Mouse (Mus musculus): ENCODE measurements around the gene Gm11168. TPM values are rescaled to one million over a fixed set of nuclear protein-coding genes. Genes with fewer than 3 reads are reported as not detected.
"Not testable (repeated sequence)": the region's sequence is repeated elsewhere in the genome, so short reads cannot be mapped to it uniquely, and the experiment has no call there.

Gm11168 gene
- polyA plus RNA-seq, 1 experiment: 2.1 TPM

DNA sequence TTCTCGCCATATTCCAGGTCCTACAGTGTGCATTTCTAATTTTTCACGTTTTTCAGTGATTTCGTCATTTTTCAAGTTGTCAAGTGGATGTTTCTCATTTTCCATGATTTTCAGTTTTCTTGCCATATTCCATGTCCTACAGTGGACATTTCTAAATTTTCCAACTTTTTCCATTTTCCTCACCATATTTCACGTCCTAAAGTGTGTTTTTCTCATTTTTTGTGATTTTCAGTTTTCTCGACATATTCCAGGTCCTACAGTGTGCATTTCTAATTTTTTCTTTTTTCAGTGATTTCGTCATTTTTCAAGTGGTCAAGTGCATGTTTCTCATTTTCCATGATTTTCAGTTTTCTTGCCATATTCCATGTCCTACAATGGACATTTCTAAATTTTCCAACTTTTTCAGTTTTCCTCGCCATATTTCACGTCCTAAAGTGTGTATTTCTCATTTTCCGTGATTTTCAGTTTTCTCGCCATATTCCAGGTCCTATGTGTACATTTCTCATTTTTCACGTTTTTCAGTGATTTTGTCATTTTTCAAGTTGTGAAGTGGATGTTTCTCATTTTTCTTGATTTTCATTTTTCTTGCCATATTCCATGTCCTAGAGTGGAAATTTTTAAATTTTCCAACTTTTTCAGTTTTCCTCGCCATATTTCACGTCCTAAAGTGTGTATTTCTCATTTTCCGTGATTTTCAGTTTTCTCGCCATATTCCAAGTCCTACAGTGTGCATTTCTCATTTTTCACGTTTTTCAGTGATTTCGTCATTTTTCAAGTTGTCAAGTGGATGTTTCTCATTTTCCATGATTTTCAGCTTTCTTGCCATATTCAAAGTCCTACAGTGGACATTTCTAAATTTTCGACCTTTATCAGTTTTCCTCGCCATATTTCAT is 16.9 kb downstream of the Gm11168 start:
- not testable (repeated sequence) for H3K4me3 ChIP-seq (ENCODE audit: insufficient read depth, low read length); H3K27ac ChIP-seq (ENCODE audit: insufficient read depth, low read length); H3K4me1 ChIP-seq (ENCODE audit: control insufficient read depth, insufficient read depth, low read length)

DNA sequence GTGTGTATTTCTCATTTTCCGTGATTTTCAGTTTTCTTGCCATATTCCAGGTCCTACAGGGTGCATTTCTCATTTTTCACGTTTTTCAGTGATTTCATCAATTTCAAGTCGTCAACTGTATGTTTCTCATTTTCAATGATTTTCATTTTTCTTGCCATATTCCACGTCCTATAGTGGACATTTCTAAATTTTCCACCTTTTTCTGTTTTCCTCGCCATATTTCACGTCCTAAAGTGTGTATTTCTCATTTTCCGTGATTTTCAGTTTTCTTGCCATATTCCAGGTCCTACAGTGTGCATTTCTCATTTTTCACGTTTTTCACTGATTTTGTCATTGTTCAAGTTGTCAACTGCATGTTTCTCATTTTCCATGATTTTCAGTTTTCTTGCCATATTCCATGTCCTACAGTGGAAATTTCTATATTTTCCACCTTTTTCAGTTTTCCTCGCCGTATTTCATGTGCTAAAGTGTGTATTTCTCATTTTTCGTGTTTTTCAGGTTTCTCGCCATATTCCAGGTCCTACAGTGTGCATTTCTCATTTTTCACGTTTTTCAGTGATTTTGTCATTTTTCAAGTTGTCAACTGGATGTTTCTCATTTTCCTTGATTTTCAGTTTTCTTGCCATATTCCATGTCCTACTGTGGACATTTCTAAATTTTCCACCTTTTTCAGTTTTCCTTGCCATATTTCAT is 19.3 kb downstream of the Gm11168 start:
- H3K4me3 ChIP-seq (ENCODE audit: insufficient read depth, low read length); H3K27ac ChIP-seq (ENCODE audit: insufficient read depth, low read length); H3K4me1 ChIP-seq (ENCODE audit: control insufficient read depth, insufficient read depth, low read length): not testable (repeated sequence)

DNA sequence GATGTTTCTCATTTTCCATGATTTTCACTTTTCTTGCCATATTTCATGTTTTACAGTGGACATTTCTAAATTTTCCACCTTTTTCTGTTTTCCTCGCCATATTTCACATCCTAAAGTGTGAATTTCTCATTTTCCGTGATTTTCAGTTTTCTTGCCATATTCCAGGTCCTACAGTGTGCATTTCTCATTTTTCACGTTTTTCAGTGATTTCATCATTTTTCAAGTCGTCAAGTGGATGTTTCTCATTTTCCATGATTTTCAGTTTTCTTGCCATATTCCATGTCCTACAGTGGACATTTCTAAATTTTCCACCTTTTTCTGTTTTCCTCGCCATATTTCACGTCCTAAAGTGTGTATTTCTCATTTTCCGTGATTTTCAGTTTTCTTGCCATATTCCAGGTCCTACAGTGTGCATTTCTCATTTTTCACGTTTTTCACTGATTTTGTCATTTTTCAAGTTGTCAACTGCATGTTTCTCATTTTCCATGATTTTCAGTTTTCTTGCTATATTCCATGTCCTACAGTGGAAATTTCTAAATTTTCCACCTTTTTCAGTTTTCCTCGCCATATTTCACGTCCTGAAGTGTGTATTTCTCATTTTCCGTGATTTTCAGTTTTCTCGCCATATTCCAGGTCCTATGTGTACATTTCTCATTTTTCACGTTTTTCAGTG is 20.3 kb downstream of the Gm11168 start, which contains the start of gene Gm10718:
Gene Gm10718, plus strand, starts transcription at position 236 of the 673 bp plus-strand sequence.
- H3K27ac ChIP-seq (ENCODE audit: insufficient read depth, low read length); H3K4me1 ChIP-seq (ENCODE audit: control insufficient read depth, insufficient read depth, low read length); H3K4me3 ChIP-seq (ENCODE audit: insufficient read depth, low read length): not testable (repeated sequence)

DNA sequence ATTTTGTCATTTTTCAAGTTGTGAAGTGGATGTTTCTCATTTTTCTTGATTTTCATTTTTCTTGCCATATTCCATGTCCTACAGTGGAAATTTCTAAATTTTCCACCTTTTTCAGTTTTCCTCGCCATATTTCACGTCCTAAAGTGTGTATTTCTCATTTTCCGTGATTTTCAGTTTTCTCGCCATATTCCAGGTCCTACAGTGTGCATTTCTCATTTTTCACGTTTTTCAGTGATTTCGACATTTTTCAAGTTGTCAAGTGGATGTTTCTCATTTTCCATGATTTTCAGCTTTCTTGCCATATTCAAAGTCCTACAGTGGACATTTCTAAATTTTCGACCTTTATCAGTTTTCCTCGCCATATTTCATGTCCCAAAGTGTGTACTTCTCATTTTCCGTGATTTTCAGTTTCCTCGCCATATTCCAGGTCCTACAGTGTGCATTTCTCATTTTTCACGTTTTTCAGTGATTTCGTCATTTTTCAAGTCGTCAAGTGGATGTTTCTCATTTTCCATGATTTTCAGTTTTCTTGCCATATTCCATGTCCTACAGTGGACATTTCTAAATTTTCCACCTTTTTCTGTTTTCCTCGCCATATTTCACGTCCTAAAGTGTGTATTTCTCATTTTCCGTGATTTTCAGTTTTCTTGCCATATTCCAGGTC is 21.0 kb downstream of the Gm11168 start:
- H3K27ac ChIP-seq (ENCODE audit: insufficient read depth, low read length); H3K4me3 ChIP-seq (ENCODE audit: insufficient read depth, low read length); H3K4me1 ChIP-seq (ENCODE audit: control insufficient read depth, insufficient read depth, low read length): not testable (repeated sequence)

DNA sequence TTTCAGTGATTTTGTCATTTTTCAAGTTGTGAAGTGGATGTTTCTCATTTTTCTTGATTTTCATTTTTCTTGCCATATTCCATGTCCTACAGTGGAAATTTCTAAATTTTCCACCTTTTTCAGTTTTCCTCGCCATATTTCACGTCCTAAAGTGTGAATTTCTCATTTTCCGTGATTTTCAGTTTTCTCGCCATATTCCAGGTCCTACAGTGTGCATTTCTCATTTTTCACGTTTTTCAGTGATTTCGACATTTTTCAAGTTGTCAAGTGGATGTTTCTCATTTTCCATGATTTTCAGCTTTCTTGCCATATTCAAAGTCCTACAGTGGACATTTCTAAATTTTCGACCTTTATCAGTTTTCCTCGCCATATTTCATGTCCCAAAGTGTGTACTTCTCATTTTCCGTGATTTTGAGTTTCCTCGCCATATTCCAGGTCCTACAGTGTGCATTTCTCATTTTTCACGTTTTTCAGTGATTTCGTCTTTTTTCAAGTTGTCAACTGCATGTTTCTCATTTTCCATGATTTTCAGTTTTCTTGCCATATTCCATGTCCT is 21.8 kb downstream of the Gm11168 start, which contains the start of gene Gm10717:
Gene Gm10717, plus strand, starts transcription at position 506 of the 556 bp plus-strand sequence.
- not testable (repeated sequence) for H3K4me1 ChIP-seq (ENCODE audit: control insufficient read depth, insufficient read depth, low read length); H3K27ac ChIP-seq (ENCODE audit: insufficient read depth, low read length); H3K4me3 ChIP-seq (ENCODE audit: insufficient read depth, low read length)

DNA sequence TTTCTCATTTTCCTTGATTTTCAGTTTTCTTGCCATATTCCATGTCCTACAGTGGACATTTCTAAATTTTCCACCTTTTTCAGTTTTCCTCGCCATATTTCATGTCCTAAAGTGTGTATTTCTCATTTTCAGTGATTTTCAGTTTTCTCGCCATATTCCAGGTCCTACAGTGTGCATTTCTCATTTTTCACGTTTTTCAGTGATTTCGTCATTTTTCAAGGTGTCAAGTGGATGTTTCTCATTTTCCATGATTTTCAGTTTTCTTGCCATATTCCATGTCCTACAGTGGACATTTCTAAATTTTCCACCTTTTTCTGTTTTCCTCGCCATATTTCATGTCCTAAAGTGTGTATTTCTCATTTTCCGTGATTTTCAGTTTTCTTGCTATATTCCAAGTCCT is 22.5 kb downstream of the Gm11168 start:
- H3K4me1 ChIP-seq (ENCODE audit: control insufficient read depth, insufficient read depth, low read length); H3K4me3 ChIP-seq (ENCODE audit: insufficient read depth, low read length); H3K27ac ChIP-seq (ENCODE audit: insufficient read depth, low read length): not testable (repeated sequence)

DNA sequence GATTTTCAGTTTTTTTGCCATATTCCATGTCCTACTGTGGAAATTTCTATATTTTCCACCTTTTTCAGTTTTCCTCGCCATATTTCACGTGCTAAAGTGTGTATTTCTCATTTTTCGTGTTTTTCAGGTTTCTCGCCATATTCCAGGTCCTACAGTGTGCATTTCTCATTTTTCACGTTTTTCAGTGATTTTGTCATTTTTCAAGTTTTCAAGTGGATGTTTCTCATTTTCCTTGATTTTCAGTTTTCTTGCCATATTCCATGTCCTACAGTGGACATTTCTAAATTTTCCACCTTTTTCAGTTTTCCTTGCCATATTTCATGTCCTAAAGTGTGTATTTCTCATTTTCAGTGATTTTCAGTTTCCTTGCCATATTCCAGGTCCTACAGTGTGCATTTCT is 23.0 kb downstream of the Gm11168 start:
- H3K4me3 ChIP-seq (ENCODE audit: insufficient read depth, low read length); H3K4me1 ChIP-seq (ENCODE audit: control insufficient read depth, insufficient read depth, low read length); H3K27ac ChIP-seq (ENCODE audit: insufficient read depth, low read length): not testable (repeated sequence)

DNA sequence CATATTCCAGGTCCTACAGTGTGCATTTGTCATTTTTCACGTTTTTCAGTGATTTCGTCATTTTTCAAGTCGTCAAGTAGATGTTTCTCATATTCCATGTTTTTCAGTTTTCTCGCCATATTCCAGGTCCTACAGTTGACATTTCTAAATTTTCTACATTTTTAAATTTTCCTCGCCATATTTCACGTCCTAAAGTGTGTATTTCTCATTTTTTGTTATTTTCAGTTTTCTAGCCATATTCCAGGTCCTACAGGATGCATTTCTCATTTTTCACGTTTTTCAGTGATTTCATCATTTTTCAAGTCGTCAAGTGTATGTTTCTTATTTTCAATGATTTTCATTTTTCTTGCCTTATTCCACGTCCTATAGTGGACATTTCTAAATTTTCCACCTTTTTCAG is 23.6 kb downstream of the Gm11168 start:
- H3K27ac ChIP-seq (ENCODE audit: insufficient read depth, low read length); H3K4me1 ChIP-seq (ENCODE audit: control insufficient read depth, insufficient read depth, low read length); H3K4me3 ChIP-seq (ENCODE audit: insufficient read depth, low read length): not testable (repeated sequence)

DNA sequence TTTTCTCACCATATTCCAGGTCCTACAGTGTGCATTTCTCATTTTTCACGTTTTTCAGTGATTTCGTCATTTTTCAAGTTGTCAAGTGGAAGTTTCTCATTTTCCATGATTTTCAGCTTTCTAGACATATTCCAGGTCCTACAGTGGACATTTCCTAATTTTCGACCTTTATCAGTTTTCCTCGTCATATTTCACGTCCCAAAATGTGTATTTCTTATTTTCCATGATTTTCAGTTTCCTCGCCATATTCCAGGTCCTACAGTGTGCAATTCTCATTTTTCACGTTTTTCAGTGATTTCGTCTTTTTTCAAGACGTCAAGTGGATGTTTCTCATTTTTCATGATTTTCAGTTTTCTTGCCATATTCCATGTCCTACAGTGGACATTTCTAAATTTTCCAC is 24.1 kb downstream of the Gm11168 start:
- not testable (repeated sequence) for H3K4me3 ChIP-seq (ENCODE audit: insufficient read depth, low read length); H3K4me1 ChIP-seq (ENCODE audit: control insufficient read depth, insufficient read depth, low read length); H3K27ac ChIP-seq (ENCODE audit: insufficient read depth, low read length)

DNA sequence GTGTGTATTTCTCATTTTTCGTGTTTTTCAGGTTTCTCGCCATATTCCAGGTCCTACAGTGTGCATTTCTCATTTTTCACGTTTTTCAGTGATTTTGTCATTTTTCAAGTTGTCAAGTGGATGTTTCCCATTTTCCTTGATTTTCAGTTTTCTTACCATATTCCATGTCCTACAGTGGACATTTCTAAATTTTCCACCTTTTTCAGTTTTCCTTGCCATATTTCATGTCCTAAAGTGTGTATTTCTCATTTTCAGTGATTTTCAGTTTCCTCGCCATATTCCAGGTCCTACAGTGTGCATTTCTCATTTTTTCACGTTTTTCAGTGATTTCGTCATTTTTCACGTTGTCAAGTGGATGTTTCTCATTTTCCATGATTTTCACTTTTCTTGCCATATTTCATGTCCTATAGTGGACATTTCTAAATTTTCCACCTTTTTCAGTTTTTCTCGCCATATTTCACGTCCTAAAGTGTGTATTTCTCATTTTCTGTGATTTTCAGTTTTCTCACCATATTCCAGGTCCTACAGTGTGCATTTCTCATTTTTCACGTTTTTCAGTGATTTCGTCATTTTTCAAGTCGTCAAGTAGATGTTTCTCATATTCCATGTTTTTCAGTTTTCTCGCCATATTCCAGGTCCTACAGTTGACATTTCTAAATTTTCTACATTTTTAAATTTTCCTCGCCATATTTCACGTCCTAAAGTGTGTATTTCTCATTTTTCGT is 26.3 kb downstream of the Gm11168 start:
- H3K27ac ChIP-seq (ENCODE audit: insufficient read depth, low read length); H3K4me3 ChIP-seq (ENCODE audit: insufficient read depth, low read length); H3K4me1 ChIP-seq (ENCODE audit: control insufficient read depth, insufficient read depth, low read length): not testable (repeated sequence)

DNA sequence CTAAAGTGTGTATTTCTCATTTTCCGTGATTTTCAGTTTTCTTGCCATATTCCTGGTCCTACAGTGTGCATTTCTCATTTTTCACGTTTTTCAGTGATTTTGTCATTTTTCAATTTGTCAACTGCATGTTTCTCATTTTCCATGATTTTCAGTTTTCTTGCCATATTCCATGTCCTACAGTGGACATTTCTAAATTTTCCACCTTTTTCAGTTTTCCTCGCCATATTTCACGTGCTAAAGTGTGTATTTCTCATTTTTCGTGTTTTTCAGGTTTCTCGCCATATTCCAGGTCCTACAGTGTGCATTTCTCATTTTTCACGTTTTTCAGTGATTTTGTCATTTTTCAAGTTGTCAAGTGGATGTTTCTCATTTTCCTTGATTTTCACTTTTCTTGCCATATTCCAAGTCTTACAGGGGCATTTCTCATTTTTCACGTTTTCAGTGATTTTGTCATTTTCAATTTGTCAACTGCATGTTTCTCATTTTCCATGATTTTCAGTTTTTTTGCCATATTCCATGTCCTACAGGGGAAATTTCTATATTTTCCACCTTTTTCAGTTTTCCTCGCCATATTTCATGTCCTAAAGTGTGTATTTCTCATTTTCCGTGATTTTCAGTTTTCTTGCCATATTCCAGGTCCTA is 27.7 kb downstream of the Gm11168 start:
- H3K4me1 ChIP-seq (ENCODE audit: control insufficient read depth, insufficient read depth, low read length); H3K4me3 ChIP-seq (ENCODE audit: insufficient read depth, low read length); H3K27ac ChIP-seq (ENCODE audit: insufficient read depth, low read length): not testable (repeated sequence)

DNA sequence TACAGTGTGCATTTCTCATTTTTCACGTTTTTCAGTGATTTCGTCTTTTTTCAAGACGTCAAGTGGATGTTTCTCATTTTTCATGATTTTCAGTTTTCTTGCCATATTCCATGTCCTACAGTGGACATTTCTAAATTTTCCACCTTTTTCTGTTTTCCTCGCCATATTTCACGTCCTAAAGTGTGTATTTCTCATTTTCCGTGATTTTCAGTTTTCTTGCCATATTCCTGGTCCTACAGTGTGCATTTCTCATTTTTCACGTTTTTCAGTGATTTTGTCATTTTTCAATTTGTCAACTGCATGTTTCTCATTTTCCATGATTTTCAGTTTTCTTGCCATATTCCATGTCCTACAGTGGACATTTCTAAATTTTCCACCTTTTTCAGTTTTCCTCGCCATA is 31.2 kb downstream of the Gm11168 start, which contains the start of gene Gm17535:
Gene Gm17535, plus strand, starts transcription at position 301 of the 400 bp plus-strand sequence.
- not testable (repeated sequence) for H3K27ac ChIP-seq (ENCODE audit: insufficient read depth, low read length); H3K4me1 ChIP-seq (ENCODE audit: control insufficient read depth, insufficient read depth, low read length); H3K4me3 ChIP-seq (ENCODE audit: insufficient read depth, low read length)

DNA sequence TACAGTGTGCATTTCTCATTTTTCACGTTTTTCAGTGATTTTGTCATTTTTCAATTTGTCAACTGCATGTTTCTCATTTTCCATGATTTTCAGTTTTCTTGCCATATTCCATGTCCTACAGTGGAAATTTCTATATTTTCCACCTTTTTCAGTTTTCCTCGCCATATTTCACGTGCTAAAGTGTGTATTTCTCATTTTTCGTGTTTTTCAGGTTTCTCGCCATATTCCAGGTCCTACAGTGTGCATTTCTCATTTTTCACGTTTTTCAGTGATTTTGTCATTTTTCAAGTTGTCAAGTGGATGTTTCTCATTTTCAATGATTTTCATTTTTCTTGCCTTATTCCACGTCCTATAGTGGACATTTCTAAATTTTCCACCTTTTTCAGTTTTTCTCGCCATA is 33.4 kb downstream of the Gm11168 start, which contains the start of gene Gm10715:
Gene Gm10715, plus strand, starts transcription at position 301 of the 400 bp plus-strand sequence.
- H3K4me1 ChIP-seq (ENCODE audit: control insufficient read depth, insufficient read depth, low read length); H3K4me3 ChIP-seq (ENCODE audit: insufficient read depth, low read length); H3K27ac ChIP-seq (ENCODE audit: insufficient read depth, low read length): not testable (repeated sequence)

DNA sequence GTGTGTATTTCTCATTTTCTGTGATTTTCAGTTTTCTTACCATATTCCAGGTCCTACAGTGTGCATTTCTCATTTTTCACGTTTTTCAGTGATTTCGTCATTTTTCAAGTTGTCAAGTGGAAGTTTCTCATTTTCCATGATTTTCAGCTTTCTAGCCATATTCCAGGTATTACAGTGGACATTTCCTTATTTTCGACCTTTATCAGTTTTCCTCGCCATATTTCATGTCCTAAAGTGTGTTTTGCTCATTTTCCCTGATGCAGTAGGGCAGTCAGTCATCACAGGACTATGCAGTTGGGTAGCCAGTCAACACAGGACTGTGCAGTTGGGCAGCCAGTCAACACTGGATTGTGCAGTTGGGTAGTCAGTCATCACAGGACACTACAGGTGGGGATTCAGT is 35.0 kb downstream of the Gm11168 start:
- not testable (repeated sequence) for H3K4me1 ChIP-seq (ENCODE audit: control insufficient read depth, insufficient read depth, low read length); H3K27ac ChIP-seq (ENCODE audit: insufficient read depth, low read length); H3K4me3 ChIP-seq (ENCODE audit: insufficient read depth, low read length)
